Mouse (Mus musculus) heart, postnatal 25 days (tissue): ENCODE results near the gene Hes2. TPM values are rescaled to one million over a fixed set of nuclear protein-coding genes. Genes with fewer than 3 reads are reported as not detected.

ENCODE experiments used
- DNase-seq: peaks from one replicate; pipeline ENCODE4 v3.0.0; 2022; ENCODE audit warnings: low spot score
- intact Hi-C: fragments of 180-260 bp; cut with DNase I; formaldehyde crosslinking; loops from one replicate; pipeline ENCODE4 v1.15.1; 2025
- total RNA-seq, 2 experiments: library from RNA; stranded (reverse); gene quantifications; 2 replicates each; pipeline ENCODE4 v1.2.3; 2021

Hes2 gene
- total RNA-seq, 2 experiments from 2014 or later, result not detected

DNA sequence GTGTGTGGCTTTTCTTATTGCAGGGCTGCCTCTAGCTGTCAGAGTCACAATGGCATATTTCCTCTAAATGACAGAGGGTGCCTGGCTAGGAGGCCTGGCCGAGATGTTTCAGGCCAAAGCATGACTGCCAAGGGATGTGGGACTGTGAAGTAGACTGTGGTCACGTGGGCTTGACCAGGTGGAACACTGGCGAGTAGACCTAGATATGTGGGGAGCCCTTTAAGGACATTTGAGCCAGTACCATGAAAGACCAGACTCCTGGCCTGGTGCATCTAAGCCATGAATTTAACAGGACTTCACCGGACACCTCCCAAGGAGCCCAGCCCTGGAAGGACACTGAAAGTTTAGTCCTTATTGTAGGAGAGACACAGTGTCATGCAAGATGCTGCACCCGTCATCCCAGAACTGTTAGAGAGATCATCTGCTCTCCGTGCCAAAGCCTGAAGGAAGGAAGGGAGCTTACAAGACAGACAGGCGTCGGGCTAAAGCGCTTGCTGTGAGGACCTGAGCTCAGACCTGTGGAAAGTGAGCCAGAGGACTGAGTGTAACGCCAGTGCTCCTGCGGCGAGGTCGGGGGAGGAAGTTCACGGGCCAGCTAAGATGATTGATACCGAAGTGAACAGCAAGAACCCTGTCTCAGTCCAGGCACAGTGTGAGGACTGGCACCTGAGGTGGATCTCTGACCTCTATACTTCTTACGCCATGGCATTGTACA lies 21.4 kb downstream of the Hes2 start:
- intact Hi-C loops, result no loop called here
- no peak for DNase-seq

DNA sequence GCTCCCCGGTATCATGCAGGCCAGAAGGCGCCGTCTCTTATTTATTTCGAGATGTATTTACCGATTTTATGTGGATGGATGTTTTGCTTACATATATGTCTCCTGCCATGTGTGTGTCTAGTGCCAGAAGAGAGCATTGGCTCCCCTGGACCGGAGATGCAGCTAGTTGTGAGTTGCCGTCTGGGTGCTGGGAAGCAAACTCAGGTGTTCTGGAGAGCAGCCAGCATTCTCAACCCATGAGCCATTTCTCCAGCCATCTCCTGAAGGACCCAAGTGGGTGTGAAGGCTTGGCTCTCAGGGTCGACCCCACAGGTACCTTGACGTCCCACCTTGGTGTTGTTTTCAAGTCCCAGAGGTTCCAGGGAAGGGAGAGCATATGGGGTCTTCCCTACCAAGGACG lies 23.5 kb downstream of the Hes2 start:
- intact Hi-C loops, result no loop called here
- DNase-seq, result no peak

- DNase-seq, result no peak
- intact Hi-C loops, result no loop called here
Observed at GRCm38 (mm10) chr4:152184353-152185035, 25.8 kb downstream of the Hes2 start.

DNA sequence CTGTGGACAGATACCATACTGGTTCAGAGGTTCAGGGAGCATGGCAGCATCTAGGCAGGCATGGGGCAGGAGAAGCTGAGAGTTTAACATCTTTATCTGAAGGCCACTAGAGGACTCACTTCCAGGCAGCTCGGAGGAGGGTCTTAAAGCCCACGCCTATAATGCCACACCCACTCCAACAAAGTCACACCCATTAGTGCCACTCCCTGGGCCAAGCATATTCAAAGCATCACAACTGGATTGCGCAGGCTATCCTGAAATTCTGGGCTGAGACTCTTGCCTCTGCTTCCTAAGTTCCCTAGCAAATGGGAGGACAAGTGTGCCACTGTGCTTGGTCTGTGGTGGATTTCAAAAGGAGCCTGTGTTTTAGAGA lies 26.5 kb downstream of the Hes2 start:
- intact Hi-C loops, result no loop called here
- DNase-seq, result no peak

GRCm38 (mm10) chr4:152185510-152186204 lies 27.0 kb downstream of the Hes2 start:
- intact Hi-C loops, result no loop called here
- DNase-seq, result peak; percentile 42

- DNase-seq, result no peak
- intact Hi-C loops, result no loop called here
Observed at GRCm38 (mm10) chr4:152186205-152187082, 27.8 kb downstream of the Hes2 start.

GRCm38 (mm10) chr4:152187142-152187541 lies 28.5 kb downstream of the Hes2 start:
- intact Hi-C loops, result no loop called here
- DNase-seq, result no peak

DNA sequence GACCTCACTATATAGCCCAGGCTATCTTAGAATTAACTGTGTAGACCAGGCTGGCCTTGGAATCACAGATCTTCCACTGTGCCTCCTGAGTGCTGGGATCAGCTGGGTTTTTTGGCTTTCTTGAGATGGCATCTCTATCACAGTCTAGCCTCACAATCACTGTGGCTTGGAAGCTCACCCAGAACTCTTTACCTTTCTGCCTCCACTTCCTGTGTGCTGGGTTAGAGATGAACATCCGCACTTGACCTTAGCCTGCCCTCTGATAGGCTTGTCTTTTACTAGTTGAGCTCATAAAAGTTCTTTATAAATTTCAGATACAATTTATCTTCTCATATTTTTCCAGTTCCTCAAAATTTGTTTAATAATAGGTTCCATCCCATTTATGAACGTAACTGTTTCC lies 30.0 kb downstream of the Hes2 start:
- no peak for DNase-seq

GRCm38 (mm10) chr4:152189071-152189470 lies 30.4 kb downstream of the Hes2 start:
- DNase-seq, result no peak
- intact Hi-C loops, result no loop called here

More for the DNA sequence above, 30.0 kb downstream of the Hes2 start:
- intact Hi-C loops, result no loop called here

- intact Hi-C loops, result no loop called here
Observed at GRCm38 (mm10) chr4:152189691-152190090, 31.0 kb downstream of the Hes2 start.

DNA sequence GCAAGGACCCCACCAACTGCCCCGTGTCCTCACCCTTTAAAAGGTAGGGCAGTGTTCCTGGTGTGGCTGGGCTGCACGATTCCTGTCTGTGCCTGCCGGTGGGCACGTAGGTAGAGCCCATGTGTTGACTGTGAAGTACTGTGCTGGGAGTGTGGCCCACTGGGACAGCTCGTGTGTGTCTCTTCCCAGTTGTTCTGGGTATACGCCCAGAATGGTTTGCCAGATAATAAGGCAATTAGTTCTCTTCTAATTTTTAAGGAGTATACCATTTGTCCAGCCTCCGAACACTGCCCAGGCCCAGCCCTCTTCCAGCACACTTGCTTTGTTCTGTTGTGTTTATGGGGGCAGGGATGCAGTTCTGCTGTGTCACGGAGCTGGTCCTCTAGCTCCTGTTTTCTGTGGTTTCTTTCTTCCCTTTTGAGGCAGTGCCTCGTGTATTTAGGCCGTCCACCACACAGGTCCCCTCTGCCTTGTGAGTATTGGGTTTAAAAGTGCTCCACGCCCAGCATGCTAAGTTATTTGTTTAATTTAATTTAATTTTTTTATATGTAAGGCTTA lies 31.5 kb downstream of the Hes2 start:
- intact Hi-C loops, result no loop called here
- DNase-seq, result no peak

More at GRCm38 (mm10) chr4:152189691-152190090, 31.0 kb downstream of the Hes2 start:
- DNase-seq, result no peak

DNA sequence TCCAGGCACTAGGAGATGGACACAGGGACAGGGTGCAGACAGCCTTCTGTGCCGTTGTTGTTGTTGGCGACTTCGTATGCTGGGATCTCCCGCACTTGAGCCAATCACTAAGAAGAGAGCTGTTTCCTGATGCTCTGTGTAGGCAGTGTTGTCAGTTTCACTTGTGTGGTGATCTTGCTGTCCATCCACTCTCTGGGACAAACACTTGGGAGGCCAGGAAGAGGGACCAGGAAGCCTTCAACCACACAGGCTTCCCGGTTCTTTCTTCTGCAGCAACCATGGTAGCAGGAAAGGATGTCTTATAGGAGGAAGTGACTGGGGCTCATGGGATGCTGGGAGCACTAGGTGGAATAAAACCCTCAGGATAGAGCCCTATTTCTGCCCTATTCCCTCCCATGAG lies 32.0 kb downstream of the Hes2 start:
- intact Hi-C loops, result no loop called here
- no peak for DNase-seq

GRCm38 (mm10) chr4:152192569-152192968 lies 33.9 kb downstream of the Hes2 start:
- intact Hi-C loops, result no loop called here
- no peak for DNase-seq

- intact Hi-C loops, result no loop called here
- DNase-seq, result no peak
Observed at GRCm38 (mm10) chr4:152194476-152195175, 36.0 kb downstream of the Hes2 start.

DNA sequence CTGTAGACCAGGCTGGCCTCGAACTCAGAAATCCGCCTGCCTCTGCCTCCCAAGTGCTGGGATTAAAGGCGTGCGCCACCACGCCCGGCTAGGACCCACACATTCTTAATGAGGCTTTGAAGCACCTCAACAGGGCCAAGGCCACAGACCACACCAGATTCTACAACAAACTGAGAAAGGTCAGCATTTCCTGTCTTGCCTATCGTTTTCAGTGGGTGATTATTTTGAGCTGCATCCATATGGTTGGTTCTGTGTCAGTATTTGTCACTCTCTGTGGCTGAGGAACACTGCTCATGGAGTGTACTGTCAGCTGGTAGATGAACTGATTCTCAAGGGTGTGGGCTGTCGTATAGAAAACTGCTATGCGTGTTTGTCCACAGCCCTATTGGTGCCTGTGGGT lies 37.6 kb downstream of the Hes2 start:
- no peak for DNase-seq
- intact Hi-C loops, result no loop called here

DNA sequence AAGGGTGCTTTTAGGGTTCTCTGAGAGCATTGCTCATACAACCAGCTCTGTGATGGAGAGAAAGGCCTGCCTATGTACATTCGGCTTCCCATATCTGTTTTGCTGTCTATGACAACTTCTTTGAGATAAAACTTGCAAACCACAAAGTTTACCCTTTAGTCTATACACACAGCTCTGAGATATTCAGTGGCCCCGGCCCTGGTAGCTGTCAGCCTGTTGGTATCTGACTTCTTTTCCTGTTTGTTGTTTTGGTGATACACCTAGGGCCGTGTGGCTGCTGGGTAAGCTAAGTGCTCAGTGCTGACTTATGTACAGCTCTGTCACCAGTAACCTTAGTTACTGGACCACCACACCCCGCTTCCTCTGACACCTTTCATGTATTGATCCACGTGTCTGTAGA lies 38.9 kb downstream of the Hes2 start:
- intact Hi-C loops, result no loop called here

DNA sequence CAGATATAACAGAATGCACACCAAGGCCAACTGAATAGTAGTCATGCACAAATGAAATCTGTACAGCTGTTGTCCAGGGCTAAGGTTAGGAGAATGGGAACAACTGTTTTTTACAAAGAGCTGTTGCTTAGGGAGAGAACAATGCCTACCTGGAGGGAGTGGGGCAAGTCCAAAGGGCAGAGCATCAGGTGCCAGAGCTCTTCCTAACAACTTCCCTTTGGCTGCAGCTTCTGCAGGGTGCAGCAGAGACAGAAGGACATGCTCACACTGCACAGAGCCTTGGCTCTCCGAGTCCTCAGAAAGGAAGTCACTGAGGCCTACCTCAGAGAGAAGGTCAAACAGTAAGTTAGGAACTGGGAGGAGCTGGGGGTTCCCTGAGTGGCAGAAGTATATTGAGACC lies 41.0 kb downstream of the Hes2 start:
- intact Hi-C loops, result no loop called here

More for the DNA sequence above, 38.9 kb downstream of the Hes2 start:
- no peak for DNase-seq

DNA sequence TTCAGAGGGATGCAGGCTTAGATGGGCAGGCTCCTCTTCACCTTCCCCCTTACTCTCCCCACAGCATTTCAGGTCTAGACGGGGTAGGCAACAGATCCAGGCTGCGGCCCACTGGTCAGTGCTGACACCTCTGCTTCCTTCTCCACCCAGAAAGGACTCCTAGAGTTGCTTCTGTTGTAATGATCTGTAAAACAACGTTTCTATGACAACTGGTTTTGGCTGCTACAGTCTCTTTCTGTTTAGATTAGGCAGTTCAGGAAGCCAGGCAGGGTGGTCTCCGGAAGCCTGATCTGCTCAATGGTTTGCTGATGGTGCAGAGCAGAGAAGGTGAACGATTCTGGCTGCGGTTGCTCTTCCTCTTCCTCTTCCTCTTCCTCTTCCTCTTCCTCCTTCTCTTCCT lies 42.8 kb downstream of the Hes2 start:
- no peak for DNase-seq
- intact Hi-C loops, result no loop called here

More for the DNA sequence above, 41.0 kb downstream of the Hes2 start:
- DNase-seq, result no peak

DNA sequence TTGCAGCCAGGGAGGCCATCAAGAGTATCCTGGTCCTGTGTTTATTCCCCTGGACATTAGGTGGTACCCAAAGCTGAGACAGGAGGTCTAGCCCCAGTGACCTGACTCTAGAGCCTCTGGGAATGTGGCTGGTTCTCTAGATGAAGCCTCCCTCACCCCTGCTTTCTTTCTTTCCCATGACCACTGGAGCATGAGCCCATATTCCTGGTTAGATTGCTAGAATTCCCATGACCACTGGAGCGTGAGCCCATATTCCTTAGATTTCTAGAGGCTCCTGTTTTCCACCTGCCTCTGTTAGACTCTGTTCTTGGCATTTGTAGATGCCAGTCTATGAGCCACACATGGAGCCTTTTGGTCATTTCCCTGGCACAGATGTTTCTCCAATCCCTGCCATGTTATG lies 43.8 kb downstream of the Hes2 start:
- DNase-seq, result no peak
- intact Hi-C loops, result no loop called here
